Mouse (Mus musculus) MEL (cell line): Measurements from ENCODE around the gene Cdk15.

Source experiments
- TBP ChIP-seq: IDR thresholded peaks from 2 replicates; pipeline ENCODE4 v1.8.0; 2011; ENCODE audit warnings: low read depth, low read length, improper control_type of control experiment
- UBTF ChIP-seq: IDR thresholded peaks from 2 replicates; pipeline ENCODE4 v1.6.1; 2012; ENCODE audit warnings: low read depth, mild to moderate bottlenecking, inconsistent platforms, low read length, improper control_type of control experiment, moderate library complexity, borderline replicate concordance; ENCODE audit not compliant: insufficient read depth

GRCm38 (mm10) chr1:59334562-59334890 is 77.8 kb downstream of the Cdk15 start:
- TF ChIP-seq TBP (no peak), UBTF (no peak)
